Mouse (Mus musculus) CD8-positive naive resting alpha-beta T cell, adult 57 days (primary cell): ENCODE results near the gene Tshr. TPM values are rescaled to one million over a fixed set of nuclear protein-coding genes. Genes with fewer than 3 reads are reported as not detected.

Experiments
- total RNA-seq: library from RNA; stranded (reverse); gene quantifications from one replicate; pipeline ENCODE4 v1.2.4, GENCODE M21; 2023

Tshr gene
- not detected for total RNA-seq

GRCm38 (mm10) chr12:91384281-91385017 lies at the start of gene Tshr, which contains the start of gene Cep128:
Tshr (plus strand) TSS chr12:91384563.
Cep128 (minus strand) TSS chr12:91384409.

GRCm38 (mm10) chr12:91589847-91590690 lies 205.7 kb downstream of the Tshr start, which contains the start of gene Gtf2a1:
Gtf2a1 (minus strand) TSS chr12:91590487.

Other genes with a start within 250 kb of the Tshr start
- gene Cep128, start 154 bp upstream of the Tshr start, total RNA-seq, result 11.5 TPM
- 39.0 TPM for gene Gtf2a1, start 205.9 kb downstream of the Tshr start, total RNA-seq